Mouse (Mus musculus): ENCODE results near the gene Snd1.

- no peak for TF ChIP-seq CTCF (IDR thresholded peaks at IDR 0.05; ENCODE audit: low read depth, low read length)
- TF ChIP-seq POLR2A (IDR thresholded peaks at IDR 0.05; ENCODE audit: borderline replicate concordance, low read depth, low read length), result no peak
These were observed 231.4 kb downstream of the Snd1 start for GRCm38 (mm10) chr6:28706108-28706975.
